Mouse (Mus musculus): ENCODE data around the gene Dph5. TPM values are rescaled to one million over a fixed set of nuclear protein-coding genes. Genes with fewer than 3 reads are reported as not detected.

Dph5 gene
- total RNA-seq, 1 experiment, result 26.4 TPM

GRCm38 (mm10) chr3:115893166-115893565, 5.5 kb downstream of the Dph5 start:
- DNase-seq (ENCODE audit: low read depth, low spot score), result no peak
- in situ Hi-C loops (cut with MboI; ENCODE audit: low sequenced_read_pairs in 2 of 2, unreplicated experiment in 2 of 2), result no loop called here
- no peak overlapping the region for H3K4me3 ChIP-seq (ENCODE audit: insufficient read depth in 1 of 2, low read depth in 1 of 2, low read length in 2 of 2, poor library complexity in 1 of 2, severe bottlenecking in 1 of 2)
- H3K9ac ChIP-seq (ENCODE audit: insufficient read depth, low read depth, low read length, poor library complexity, severe bottlenecking), result no peak overlapping the region
- TF ChIP-seq HCFC1 (IDR thresholded peaks at IDR 0.05; ENCODE audit: borderline replicate concordance, insufficient read depth, low read length) (no peak), ZC3H11A (IDR thresholded peaks at IDR 0.05; ENCODE audit: borderline replicate concordance, low read depth, low read length) (no peak), CHD2 (IDR thresholded peaks at IDR 0.05; ENCODE audit: low read depth, low read length) (no peak), MAFK (IDR thresholded peaks at IDR 0.05; ENCODE audit: insufficient read depth, low read depth, low read length) (no peak), ZNF384 (IDR thresholded peaks at IDR 0.05; ENCODE audit: low read depth, low read length) (no peak)
- H3K27ac ChIP-seq (ENCODE audit: insufficient read depth, low read depth, low read length, poor library complexity, severe bottlenecking), result no peak overlapping the region
- 0 out of 2 replicates have a peak, but pooled peaks cover 2% of the 10 kb centered on the region for H3K36me3 ChIP-seq (ENCODE audit: control insufficient read depth, insufficient read depth, low read length, poor library complexity, severe bottlenecking)
- no peaks in the 10 kb centered on the region for H3K9me3 ChIP-seq (ENCODE audit: control insufficient read depth, insufficient read depth, low read depth, low read length)
- H3K4me1 ChIP-seq (ENCODE audit: control insufficient read depth in 2 of 2, insufficient read depth in 2 of 2, low read length in 2 of 2, poor library complexity in 1 of 2), result 0 out of 4 replicates have a peak, but pooled peaks cover 0 to 1% of the 10 kb centered on the region in 2 experiments

DNA sequence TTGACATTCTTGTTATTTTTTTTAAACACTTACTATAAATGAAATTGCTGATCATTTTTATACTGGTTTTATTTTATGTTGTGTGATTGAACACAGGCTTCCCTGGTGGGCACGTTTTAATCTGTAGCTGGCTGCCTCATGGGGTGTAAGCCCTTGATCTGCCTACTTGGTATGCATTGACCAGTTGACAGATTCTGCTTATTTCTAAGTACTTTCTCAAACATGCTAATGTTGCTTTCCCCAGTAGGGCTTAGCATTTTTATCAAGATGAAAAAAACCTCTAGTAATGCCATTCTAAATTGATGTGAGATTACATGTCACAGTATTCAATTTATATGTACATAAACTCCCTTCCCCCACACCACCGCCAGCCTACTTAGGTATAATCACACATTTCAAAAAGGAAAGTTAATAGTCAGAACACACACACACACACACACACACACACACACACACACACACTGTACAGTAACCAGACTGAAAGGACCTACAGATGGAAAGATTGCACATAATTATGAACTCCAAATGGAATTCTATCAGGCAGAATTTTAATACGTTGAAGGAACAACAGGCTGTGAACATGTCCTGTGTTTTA, 10.8 kb downstream of the Dph5 start:
- TF ChIP-seq HCFC1 (IDR thresholded peaks at IDR 0.05; ENCODE audit: borderline replicate concordance, insufficient read depth, low read length) (no peak), CHD2 (IDR thresholded peaks at IDR 0.05; ENCODE audit: low read depth, low read length) (no peak), MAFK (IDR thresholded peaks at IDR 0.05; ENCODE audit: insufficient read depth, low read depth, low read length) (no peak), ZC3H11A (IDR thresholded peaks at IDR 0.05; ENCODE audit: borderline replicate concordance, low read depth, low read length) (no peak), ZNF384 (IDR thresholded peaks at IDR 0.05; ENCODE audit: low read depth, low read length) (no peak)
- Histone ChIP-seq H3K9me3 (ENCODE audit: control insufficient read depth, insufficient read depth, low read depth, low read length) (no peaks in the 10 kb centered on the region), H3K36me3 (ENCODE audit: control insufficient read depth, insufficient read depth, low read length, poor library complexity, severe bottlenecking) (peaks cover 15% of the 10 kb centered on the region), H3K27ac (ENCODE audit: insufficient read depth, low read depth, low read length, poor library complexity, severe bottlenecking) (no peak overlapping the region), H3K4me3 (ENCODE audit: insufficient read depth in 1 of 2, low read depth in 1 of 2, low read length in 2 of 2, poor library complexity in 1 of 2, severe bottlenecking in 1 of 2) (no peak overlapping the region), H3K9ac (ENCODE audit: insufficient read depth, low read depth, low read length, poor library complexity, severe bottlenecking) (no peak overlapping the region), H3K4me1 (ENCODE audit: control insufficient read depth in 2 of 2, insufficient read depth in 2 of 2, low read length in 2 of 2, poor library complexity in 1 of 2) (no peaks in the 10 kb centered on the region)
- no peak for DNase-seq (ENCODE audit: low read depth, low spot score)
- in situ Hi-C loops (cut with MboI; ENCODE audit: low sequenced_read_pairs in 2 of 2, unreplicated experiment in 2 of 2), result no loop called here

GRCm38 (mm10) chr3:115902301-115902956, 14.8 kb downstream of the Dph5 start:
- H3K36me3 ChIP-seq (ENCODE audit: control insufficient read depth, insufficient read depth, low read length, poor library complexity, severe bottlenecking), result peaks cover 26% of the 10 kb centered on the region
- DNase-seq (ENCODE audit: low read depth, low spot score), result no peak
- H3K4me3 ChIP-seq (ENCODE audit: insufficient read depth in 1 of 2, low read depth in 1 of 2, low read length in 2 of 2, poor library complexity in 1 of 2, severe bottlenecking in 1 of 2), result no peak overlapping the region
- H3K27ac ChIP-seq (ENCODE audit: insufficient read depth, low read depth, low read length, poor library complexity, severe bottlenecking), result no peak overlapping the region
- no peak for TF ChIP-seq HCFC1 (IDR thresholded peaks at IDR 0.05; ENCODE audit: borderline replicate concordance, insufficient read depth, low read length)
- TF ChIP-seq ZC3H11A (IDR thresholded peaks at IDR 0.05; ENCODE audit: borderline replicate concordance, low read depth, low read length), result no peak
- TF ChIP-seq MAFK (IDR thresholded peaks at IDR 0.05; ENCODE audit: insufficient read depth, low read depth, low read length), result no peak
- no peak for TF ChIP-seq ZNF384 (IDR thresholded peaks at IDR 0.05; ENCODE audit: low read depth, low read length)
- no peak for TF ChIP-seq CHD2 (IDR thresholded peaks at IDR 0.05; ENCODE audit: low read depth, low read length)
- peaks cover 2% of the 10 kb centered on the region; the same call in 1 of the 2 replicates for H3K9me3 ChIP-seq (ENCODE audit: control insufficient read depth, insufficient read depth, low read depth, low read length)
- H3K9ac ChIP-seq (ENCODE audit: insufficient read depth, low read depth, low read length, poor library complexity, severe bottlenecking), result no peak overlapping the region
- no peaks in the 10 kb centered on the region for H3K4me1 ChIP-seq (ENCODE audit: control insufficient read depth in 2 of 2, insufficient read depth in 2 of 2, low read length in 2 of 2, poor library complexity in 1 of 2)
- in situ Hi-C loops (cut with MboI; ENCODE audit: low sequenced_read_pairs in 2 of 2, unreplicated experiment in 2 of 2), result no loop called here

- H3K9ac ChIP-seq (ENCODE audit: insufficient read depth, low read depth, low read length, poor library complexity, severe bottlenecking), result no peak overlapping the region
- no peaks in the 10 kb centered on the region for H3K4me1 ChIP-seq (ENCODE audit: control insufficient read depth in 2 of 2, insufficient read depth in 2 of 2, low read length in 2 of 2, poor library complexity in 1 of 2)
- H3K36me3 ChIP-seq (ENCODE audit: control insufficient read depth, insufficient read depth, low read length, poor library complexity, severe bottlenecking), result peaks cover 26% of the 10 kb centered on the region
- in situ Hi-C loops (cut with MboI; ENCODE audit: low sequenced_read_pairs in 2 of 2, unreplicated experiment in 2 of 2), result no loop called here
- no peak for TF ChIP-seq ZNF384 (IDR thresholded peaks at IDR 0.05; ENCODE audit: low read depth, low read length)
- no peak for TF ChIP-seq ZC3H11A (IDR thresholded peaks at IDR 0.05; ENCODE audit: borderline replicate concordance, low read depth, low read length)
- no peak for TF ChIP-seq HCFC1 (IDR thresholded peaks at IDR 0.05; ENCODE audit: borderline replicate concordance, insufficient read depth, low read length)
- no peak for TF ChIP-seq MAFK (IDR thresholded peaks at IDR 0.05; ENCODE audit: insufficient read depth, low read depth, low read length)
- no peak for TF ChIP-seq CHD2 (IDR thresholded peaks at IDR 0.05; ENCODE audit: low read depth, low read length)
- no peak for DNase-seq (ENCODE audit: low read depth, low spot score)
- H3K4me3 ChIP-seq (ENCODE audit: insufficient read depth in 1 of 2, low read depth in 1 of 2, low read length in 2 of 2, poor library complexity in 1 of 2, severe bottlenecking in 1 of 2), result no peak overlapping the region
- H3K27ac ChIP-seq (ENCODE audit: insufficient read depth, low read depth, low read length, poor library complexity, severe bottlenecking), result no peak overlapping the region
- peaks cover 2% of the 10 kb centered on the region; the same call in 1 of the 2 replicates for H3K9me3 ChIP-seq (ENCODE audit: control insufficient read depth, insufficient read depth, low read depth, low read length)
Observed at GRCm38 (mm10) chr3:115905067-115905466, 17.4 kb downstream of the Dph5 start.
